Mouse (Mus musculus) stomach, embryonic 15.5 days (tissue): ENCODE measurements around the gene Ccdc85c. TPM values are rescaled to one million over a fixed set of nuclear protein-coding genes. Genes with fewer than 3 reads are reported as not detected.
A peak's percentile ranks its signal among the peaks of the same experiment; 100 is the strongest.

ENCODE experiments used
- ATAC-seq: fragments of 200-750 bp; cut with Nextera tagmentation; 2 replicates; pipeline ENCODE4 v1.8.0; 2017; ENCODE audit warnings: low read depth, moderate number of reproducible peaks, moderate TSS enrichment; ENCODE audit not compliant: insufficient read depth, low FRiP score
- H3K27ac ChIP-seq: fragments of 300-500 bp; sonication (generic); 2 replicates; pipeline ENCODE4 v1.5.1; 2015; ENCODE audit warnings: mild to moderate bottlenecking, inconsistent platforms
- H3K27me3 ChIP-seq: fragments of 300-500 bp; sonication (generic); replicated peaks from 2 replicates; pipeline ENCODE4 v1.6.1; 2015; ENCODE audit warnings: inconsistent platforms
- H3K36me3 ChIP-seq: fragments of 300-500 bp; sonication (generic); 2 replicates; pipeline ENCODE4 v1.6.1; 2015; ENCODE audit warnings: inconsistent platforms
- H3K4me1 ChIP-seq: fragments of 300-500 bp; sonication (generic); 2 replicates; pipeline ENCODE4 v1.6.1; 2015; ENCODE audit warnings: inconsistent platforms
- H3K4me2 ChIP-seq: fragments of 300-500 bp; sonication (generic); 2 replicates; pipeline ENCODE4 v1.6.1; 2015; ENCODE audit warnings: mild to moderate bottlenecking, inconsistent platforms
- H3K4me3 ChIP-seq: fragments of 300-500 bp; sonication (generic); replicated peaks from 2 replicates; pipeline ENCODE4 v1.5.1; 2015; ENCODE audit warnings: inconsistent platforms
- H3K9ac ChIP-seq: fragments of 300-500 bp; sonication (generic); 2 replicates; pipeline ENCODE4 v1.6.1; 2015; ENCODE audit warnings: inconsistent platforms
- H3K9me3 ChIP-seq: fragments of 300-500 bp; sonication (generic); 2 replicates; pipeline ENCODE4 v1.6.1; 2016; ENCODE audit warnings: inconsistent platforms
- WGBS: fragments of 180-500 bp; shearing (Covaris S2); methylation state at CpG from one replicate; pipeline ENCODE4 v1.1.7; 2015; 5-methylcytosine and 5-hydroxymethylcytosine counted together
- polyA plus RNA-seq: library from polyadenylated mRNA; unstranded; fragments of >200 nt; fragmentation: Nextera tagmentation; extraction: Ambion mirVana; gene quantifications from 2 replicates; pipeline ENCODE4 v1.2.1, GENCODE M21; 2015

Gene Ccdc85c
- polyA plus RNA-seq, 1 experiment from 2014 or later: 7.9 TPM

DNA sequence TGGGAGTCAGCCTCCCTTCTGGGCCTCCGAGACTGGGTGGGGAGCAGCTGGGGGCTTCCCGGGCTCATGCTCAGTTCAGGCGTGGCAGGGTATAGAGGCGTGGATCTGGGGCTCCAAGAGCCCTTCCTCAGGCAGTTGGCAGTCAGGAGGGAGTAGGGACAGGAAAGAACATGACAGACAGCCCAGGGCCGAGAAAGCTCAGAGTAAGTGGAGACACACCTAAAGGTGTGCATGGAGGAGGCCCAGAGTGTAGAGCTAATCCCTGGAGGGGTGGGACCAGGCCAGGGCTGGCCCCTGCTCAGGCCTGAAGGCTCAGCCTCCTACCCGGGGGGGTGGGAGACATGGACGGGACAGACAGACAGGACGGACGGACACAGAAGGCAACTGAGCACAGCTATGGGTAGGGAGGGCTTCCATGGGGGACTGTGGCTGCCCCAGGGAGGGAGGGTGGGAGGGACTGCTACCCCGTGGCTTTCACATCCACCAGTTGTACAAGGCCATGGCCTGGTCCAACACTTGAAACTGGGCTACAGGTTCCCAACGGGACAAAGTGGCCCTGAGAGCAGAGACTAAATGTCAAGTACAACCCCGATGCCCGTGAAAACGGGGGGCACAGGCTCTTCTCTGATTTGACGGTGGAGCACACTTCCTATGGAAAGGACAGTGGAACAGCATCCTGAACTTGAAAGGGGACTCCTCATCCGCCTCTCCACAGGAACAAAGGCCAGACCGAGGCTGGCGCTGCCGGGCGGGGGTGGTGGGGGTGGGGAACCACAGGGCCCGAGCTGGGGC lies 55.2 kb downstream of the Ccdc85c start:
- Histone ChIP-seq H3K36me3 (no peaks in the 10 kb centered on the region), H3K9ac (no peak overlapping the region), H3K4me2 (peak overlapping the region; percentile 32), H3K4me3 (no peak overlapping the region), H3K9me3 (no peaks in the 10 kb centered on the region), H3K4me1 (peaks cover 40% of the 10 kb centered on the region), H3K27ac (peak overlapping the region; percentile 84), H3K27me3 (no peaks in the 10 kb centered on the region)
- WGBS: 65% methylated on average over 20 of the region's 21 CpGs
- no peak; the same call in 1 of the 2 replicates for ATAC-seq

DNA sequence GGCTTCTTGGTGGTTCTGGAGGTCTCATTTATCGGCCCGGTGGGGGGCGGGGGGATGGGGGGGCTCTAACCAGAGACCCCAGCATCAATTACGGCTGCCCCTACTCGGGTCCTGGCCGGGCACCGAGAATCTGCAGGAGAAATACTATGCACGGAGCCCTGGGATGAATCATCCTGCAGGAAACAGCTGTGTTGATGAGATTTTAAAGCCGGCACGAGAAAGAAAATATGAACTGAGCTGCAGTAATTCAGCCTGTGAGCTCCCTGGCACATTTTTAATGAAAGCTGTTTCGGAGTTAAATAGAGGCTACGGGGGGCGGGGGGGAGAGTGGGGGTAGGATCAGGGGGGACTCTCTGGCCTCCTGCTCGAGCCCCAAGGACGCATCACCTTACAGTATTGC lies 56.1 kb downstream of the Ccdc85c start:
- H3K4me2 ChIP-seq: peak overlapping the region; percentile 32
- 28% methylated on average over 15 of the region's 15 CpGs for WGBS
- H3K27me3 ChIP-seq: no peaks in the 10 kb centered on the region
- no peak for ATAC-seq
- peak overlapping the region; percentile 84 for H3K27ac ChIP-seq
- no peak overlapping the region for H3K4me3 ChIP-seq
- no peaks in the 10 kb centered on the region for H3K9me3 ChIP-seq
- H3K9ac ChIP-seq: no peak overlapping the region
- H3K4me1 ChIP-seq: peaks cover 44% of the 10 kb centered on the region
- H3K36me3 ChIP-seq: no peaks in the 10 kb centered on the region

DNA sequence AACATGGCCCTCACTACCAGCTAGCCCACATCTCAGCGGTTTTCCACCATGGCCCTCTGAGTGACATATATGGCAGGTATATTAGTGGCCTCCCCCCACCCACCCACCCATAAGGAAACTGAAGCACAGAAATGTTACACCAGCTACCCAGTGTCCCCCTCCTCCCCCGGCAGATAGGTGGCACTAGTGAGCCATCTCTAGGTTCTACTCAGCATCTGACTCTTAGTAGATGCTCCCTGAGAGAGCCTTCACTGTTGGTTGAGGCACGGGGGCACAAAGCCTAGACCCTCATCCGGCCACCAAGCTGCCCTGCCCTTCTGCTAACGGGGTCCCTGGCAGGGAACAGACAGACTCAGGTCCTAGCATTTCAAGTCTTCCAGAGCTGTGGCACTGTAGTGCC lies 57.7 kb downstream of the Ccdc85c start:
- H3K9me3 ChIP-seq: no peaks in the 10 kb centered on the region
- no peak for ATAC-seq
- H3K27me3 ChIP-seq: no peaks in the 10 kb centered on the region
- H3K9ac ChIP-seq: no peak overlapping the region
- 75% methylated on average over 5 of the region's 5 CpGs for WGBS
- H3K4me1 ChIP-seq: peaks cover 49% of the 10 kb centered on the region
- no peaks in the 10 kb centered on the region for H3K36me3 ChIP-seq
- H3K4me2 ChIP-seq: no peak overlapping the region
- H3K4me3 ChIP-seq: no peak overlapping the region
- no peak overlapping the region for H3K27ac ChIP-seq

DNA sequence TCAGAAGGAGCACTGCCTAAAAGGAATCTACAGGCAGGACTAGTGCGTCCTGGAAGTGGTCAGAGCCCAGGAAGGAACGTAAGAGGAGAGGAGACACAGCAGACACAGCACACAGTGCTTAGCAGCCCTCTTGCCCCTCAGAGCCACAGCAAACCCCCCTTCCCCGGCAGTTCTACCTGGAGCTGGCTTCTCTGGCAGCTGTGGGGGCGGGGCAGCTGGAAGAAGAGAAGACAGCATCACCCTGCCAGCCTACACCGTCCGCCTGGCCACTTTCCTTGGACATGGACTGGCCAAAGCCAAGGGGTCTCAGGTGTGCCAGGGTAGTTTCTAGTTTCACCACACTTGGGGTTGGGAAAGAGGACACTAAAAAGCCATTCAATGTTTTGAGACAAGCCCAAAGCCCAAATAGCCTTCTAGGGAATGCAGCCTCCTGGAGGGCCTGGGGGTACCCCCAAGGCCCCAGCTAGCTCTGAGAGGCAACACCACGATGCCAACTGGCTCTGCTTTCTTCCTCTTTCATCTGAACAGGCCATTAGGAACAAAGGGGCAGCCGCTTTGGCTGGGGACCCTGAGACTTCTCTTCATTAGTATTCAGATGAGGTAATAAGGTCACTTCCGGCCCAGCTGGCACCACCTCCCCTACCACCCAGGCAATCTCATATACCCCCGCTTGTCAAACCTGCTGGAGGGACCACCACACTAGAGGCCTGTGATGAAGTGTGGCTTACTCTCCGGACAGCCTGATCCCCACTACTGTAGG lies 58.4 kb downstream of the Ccdc85c start:
- Histone ChIP-seq H3K4me1 (peaks cover 54% of the 10 kb centered on the region), H3K9me3 (no peaks in the 10 kb centered on the region), H3K36me3 (no peaks in the 10 kb centered on the region), H3K9ac (no peak overlapping the region), H3K4me3 (no peak overlapping the region), H3K4me2 (no peak overlapping the region), H3K27ac (no peak overlapping the region), H3K27me3 (no peaks in the 10 kb centered on the region)
- 77% methylated on average over 11 of the region's 11 CpGs for WGBS
- ATAC-seq: no peak

DNA sequence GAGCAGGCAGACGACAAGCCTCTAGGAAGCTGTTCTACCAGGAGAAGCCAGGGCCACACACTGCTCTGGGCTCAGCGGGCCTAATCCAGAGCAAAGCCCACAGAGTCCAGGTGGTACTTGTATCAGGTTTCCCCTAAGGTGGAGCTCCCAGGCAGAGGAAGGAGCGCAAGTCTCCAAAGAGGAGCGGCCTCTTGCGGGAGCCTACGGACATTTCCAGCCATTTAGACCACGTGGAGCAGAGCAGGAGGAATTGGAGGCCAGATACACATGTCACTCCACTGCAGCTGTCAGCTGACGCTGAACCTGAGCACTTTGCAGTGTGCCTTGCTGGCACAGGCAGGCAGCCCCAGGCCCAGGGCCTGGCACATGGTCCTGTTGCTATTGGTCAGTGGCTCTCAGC lies 60.1 kb downstream of the Ccdc85c start:
- WGBS: 39% methylated on average over 8 of the region's 8 CpGs
- H3K36me3 ChIP-seq: no peaks in the 10 kb centered on the region
- no peak overlapping the region for H3K27ac ChIP-seq
- no peak overlapping the region for H3K9ac ChIP-seq
- no peak overlapping the region for H3K4me2 ChIP-seq
- H3K9me3 ChIP-seq: no peaks in the 10 kb centered on the region
- H3K4me3 ChIP-seq: no peak overlapping the region
- peaks cover 44% of the 10 kb centered on the region for H3K4me1 ChIP-seq
- ATAC-seq: no peak
- no peaks in the 10 kb centered on the region for H3K27me3 ChIP-seq

DNA sequence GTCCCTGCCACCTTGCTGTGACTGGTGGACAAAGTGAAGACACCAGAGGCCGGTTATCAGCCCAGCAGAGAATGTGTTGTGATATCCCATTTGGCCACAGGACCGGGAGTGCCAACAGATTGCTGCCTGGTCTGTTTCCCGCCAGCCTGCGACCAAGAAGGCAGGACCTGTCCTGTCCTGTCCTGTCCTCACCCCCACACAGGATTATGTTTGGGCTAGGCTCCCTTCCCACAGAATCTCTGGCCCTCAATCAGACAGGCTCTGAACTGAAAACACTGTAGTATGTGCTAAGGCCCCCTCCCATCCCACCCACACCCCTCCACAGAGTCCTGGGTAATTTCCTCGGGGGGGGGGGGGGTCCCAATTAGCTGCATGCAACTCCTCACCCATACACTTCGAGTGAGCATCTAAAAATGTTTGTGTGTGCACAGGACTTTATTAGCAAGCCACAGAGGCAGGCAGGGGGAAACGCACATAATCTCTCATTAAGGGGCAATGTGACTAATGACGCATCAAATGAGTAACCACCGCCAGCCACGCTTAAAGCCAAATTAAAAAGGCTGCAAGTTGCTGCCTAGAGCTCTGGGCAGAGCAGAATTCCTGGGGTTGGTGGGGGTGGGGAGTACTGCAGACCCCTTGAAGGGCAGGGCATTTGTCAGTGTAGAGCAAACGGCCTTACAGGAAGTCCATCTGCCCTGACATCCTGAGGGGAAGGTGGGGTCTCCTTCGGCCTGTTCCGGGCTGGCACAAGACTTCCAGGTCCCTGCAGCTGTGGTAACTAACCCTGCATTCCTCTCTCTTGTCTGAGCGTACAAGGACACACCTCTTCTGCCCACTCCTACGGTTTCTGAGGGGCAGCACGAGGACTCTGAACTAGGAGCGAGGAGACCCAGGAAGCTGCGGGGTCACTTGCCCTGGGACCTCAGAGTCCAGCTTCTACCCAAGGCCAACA lies 61.9 kb downstream of the Ccdc85c start:
- no peak overlapping the region for H3K4me3 ChIP-seq
- ATAC-seq: no peak
- 43% methylated on average over 18 of the region's 18 CpGs for WGBS
- no peaks in the 10 kb centered on the region for H3K36me3 ChIP-seq
- no peak overlapping the region for H3K4me2 ChIP-seq
- peaks cover 35% of the 10 kb centered on the region for H3K4me1 ChIP-seq
- no peak overlapping the region for H3K9ac ChIP-seq
- no peak overlapping the region for H3K27ac ChIP-seq
- H3K9me3 ChIP-seq: no peaks in the 10 kb centered on the region
- H3K27me3 ChIP-seq: no peaks in the 10 kb centered on the region

DNA sequence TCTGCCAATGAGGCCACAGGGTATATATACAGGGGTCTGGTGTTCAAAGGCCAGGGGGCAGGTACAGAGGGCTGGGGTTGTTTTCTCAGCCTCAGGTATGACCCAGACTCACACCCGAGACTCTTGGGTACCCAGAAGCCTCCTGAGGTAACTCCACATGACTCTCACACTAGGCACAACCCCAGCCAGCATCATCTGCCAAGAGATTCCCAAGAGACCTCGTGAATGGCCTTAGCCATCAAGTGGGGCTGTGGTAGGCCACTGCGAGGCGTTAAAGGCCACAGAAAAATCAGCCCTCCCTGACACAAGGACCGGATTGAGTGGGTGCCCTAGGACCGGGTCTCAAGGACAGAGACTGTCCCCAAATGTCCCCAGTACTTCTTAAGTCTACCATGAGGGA lies 62.7 kb downstream of the Ccdc85c start:
- H3K4me3 ChIP-seq: no peak overlapping the region
- no peak overlapping the region for H3K9ac ChIP-seq
- peaks cover 35% of the 10 kb centered on the region; the same call in 1 of the 2 replicates for H3K4me1 ChIP-seq
- no peaks in the 10 kb centered on the region for H3K36me3 ChIP-seq
- no peaks in the 10 kb centered on the region for H3K9me3 ChIP-seq
- no peak overlapping the region for H3K27ac ChIP-seq
- H3K4me2 ChIP-seq: no peak overlapping the region
- no peaks in the 10 kb centered on the region for H3K27me3 ChIP-seq
- ATAC-seq: no peak
- WGBS: 87% methylated on average over 6 of the region's 6 CpGs

DNA sequence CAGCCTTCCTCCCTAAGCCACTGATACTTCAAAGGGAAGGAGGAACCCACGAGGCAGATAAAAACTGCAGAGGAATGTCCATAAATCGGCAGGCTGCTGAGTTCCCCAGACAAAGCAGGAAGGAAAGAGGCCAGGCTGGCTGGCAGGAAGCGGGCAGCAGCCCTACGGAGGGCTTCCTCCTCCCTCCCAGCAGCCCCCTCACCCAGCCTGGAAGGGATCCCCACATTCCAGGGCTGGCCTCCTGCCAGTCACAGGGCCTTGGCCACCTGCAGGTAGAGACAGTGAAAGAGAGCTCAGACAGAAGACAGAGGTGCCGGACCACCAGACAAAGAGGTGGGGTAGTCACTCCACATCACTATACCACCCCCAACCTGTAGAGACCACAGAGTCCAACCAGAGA lies 63.2 kb downstream of the Ccdc85c start:
- no peak overlapping the region for H3K27ac ChIP-seq
- no peak overlapping the region for H3K4me2 ChIP-seq
- no peak overlapping the region for H3K4me3 ChIP-seq
- H3K9ac ChIP-seq: no peak overlapping the region
- no peaks in the 10 kb centered on the region for H3K9me3 ChIP-seq
- H3K4me1 ChIP-seq: peaks cover 35% of the 10 kb centered on the region; the same call in 1 of the 2 replicates
- ATAC-seq: no peak
- no peaks in the 10 kb centered on the region for H3K36me3 ChIP-seq
- 44% methylated on average over 5 of the region's 5 CpGs for WGBS
- H3K27me3 ChIP-seq: no peaks in the 10 kb centered on the region

DNA sequence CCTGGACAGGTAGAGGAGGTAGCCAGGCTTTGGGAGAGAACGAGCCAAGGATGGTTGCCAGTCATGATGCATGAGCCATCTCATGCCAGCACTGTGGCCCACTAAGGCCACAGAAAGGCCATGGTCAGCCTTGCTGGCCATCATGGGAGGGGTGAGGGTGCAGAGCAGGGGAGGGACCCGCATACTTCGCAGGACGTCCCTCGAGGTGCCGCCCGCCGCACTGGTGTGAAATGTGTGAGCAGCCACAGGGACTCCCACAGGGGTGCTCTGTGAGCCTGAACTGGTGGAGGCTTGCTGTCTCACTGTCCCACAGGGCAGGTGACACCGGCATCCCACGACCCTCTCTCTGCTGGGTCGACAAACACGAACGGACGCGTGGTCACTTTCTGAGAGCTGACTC lies 64.6 kb downstream of the Ccdc85c start:
- no peak overlapping the region for H3K4me3 ChIP-seq
- H3K9ac ChIP-seq: no peak overlapping the region
- WGBS: 89% methylated on average over 15 of the region's 15 CpGs

DNA sequence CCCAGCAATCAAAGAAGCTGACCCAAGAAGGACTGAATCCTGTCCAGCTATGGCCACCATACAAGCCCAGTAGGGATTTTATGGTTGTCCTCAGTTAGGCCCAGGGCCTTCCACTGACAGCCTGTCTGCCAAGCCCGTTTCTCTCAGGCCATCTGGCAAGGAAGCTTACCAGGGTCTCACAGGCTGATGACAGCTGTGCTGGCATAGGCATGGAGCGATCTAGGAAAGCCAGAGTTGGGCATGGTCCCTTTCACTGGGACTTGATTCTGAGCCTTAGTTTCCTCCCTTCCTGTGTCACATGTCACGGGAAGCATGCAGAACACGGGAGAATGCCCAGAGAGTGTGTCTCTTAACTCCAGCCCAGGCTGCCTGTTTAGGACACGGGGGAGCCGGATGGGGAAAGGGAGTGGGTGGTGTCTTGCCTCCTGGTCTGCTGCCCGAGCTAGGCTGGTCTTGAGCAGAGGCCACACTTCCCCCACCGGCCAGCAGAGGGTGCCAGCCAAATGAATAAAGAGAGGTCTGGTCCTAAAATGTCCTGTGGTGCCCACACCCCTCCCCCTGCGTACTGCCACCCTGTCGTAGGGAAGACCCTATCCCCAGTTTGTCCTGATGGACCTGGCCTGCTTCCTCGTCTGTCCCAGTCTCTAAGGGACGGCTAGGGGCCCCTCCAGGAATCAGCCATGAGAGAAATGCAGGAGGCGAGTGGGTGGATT lies 66.3 kb downstream of the Ccdc85c start:
- WGBS: 31% methylated on average over 13 of the region's 13 CpGs
- Histone ChIP-seq H3K9me3 (no peaks in the 10 kb centered on the region), H3K27me3 (no peaks in the 10 kb centered on the region), H3K4me3 (no peak overlapping the region), H3K4me1 (peaks cover 25% of the 10 kb centered on the region; the same call in 1 of the 2 replicates), H3K4me2 (no peak overlapping the region), H3K27ac (no peak overlapping the region), H3K9ac (no peak overlapping the region), H3K36me3 (peaks cover 7% of the 10 kb centered on the region; the same call in 1 of the 2 replicates)
- no peak for ATAC-seq

More for the DNA sequence above, 64.6 kb downstream of the Ccdc85c start:
- H3K4me1 ChIP-seq: peaks cover 35% of the 10 kb centered on the region; the same call in 1 of the 2 replicates
- no peaks in the 10 kb centered on the region for H3K9me3 ChIP-seq
- peaks cover 5% of the 10 kb centered on the region; the same call in 1 of the 2 replicates for H3K36me3 ChIP-seq
- no peak overlapping the region for H3K27ac ChIP-seq
- no peak for ATAC-seq
- H3K27me3 ChIP-seq: no peaks in the 10 kb centered on the region
- no peak overlapping the region for H3K4me2 ChIP-seq

DNA sequence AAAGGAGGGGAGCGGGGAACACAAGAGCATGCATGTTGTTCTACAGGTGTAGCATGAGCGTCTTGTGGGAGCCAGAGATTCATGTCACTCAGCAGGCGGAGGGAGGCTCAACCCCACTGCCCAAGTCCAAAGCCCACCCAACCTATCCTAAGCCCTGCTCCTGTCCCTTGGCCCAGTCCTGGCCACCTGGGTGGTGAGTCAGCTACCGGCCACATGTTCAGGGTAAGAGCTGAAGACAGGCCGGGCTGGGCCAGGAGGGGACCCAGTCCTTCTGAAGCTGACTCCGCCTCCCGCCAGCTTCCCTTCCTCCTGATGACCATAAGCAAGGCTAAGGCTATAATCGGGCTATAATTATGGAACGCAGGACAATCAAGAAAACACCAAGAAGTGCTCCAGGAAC lies 67.0 kb downstream of the Ccdc85c start:
- peaks cover 18% of the 10 kb centered on the region; the same call in 1 of the 2 replicates for H3K4me1 ChIP-seq
- H3K36me3 ChIP-seq: peaks cover 9% of the 10 kb centered on the region
- 91% methylated on average over 9 of the region's 9 CpGs for WGBS
- no peak for ATAC-seq
- H3K9me3 ChIP-seq: no peaks in the 10 kb centered on the region
- no peak overlapping the region for H3K9ac ChIP-seq
- H3K27me3 ChIP-seq: no peaks in the 10 kb centered on the region
- H3K4me3 ChIP-seq: no peak overlapping the region
- no peak overlapping the region for H3K27ac ChIP-seq
- no peak overlapping the region for H3K4me2 ChIP-seq
